Mouse (Mus musculus): Measurements from ENCODE around the gene Efcab2.

GRCm38 (mm10) chr1:178392970-178393369 is 12.9 kb upstream of the Efcab2 start:
- TF ChIP-seq CTCF (IDR thresholded peaks at IDR 0.05; ENCODE audit: control insufficient read depth, insufficient read depth, low read length) (no peak), POLR2A (IDR thresholded peaks at IDR 0.05; ENCODE audit: borderline replicate concordance, control insufficient read depth, low read depth, low read length) (no peak)
